Mouse (Mus musculus): Measurements from ENCODE around the gene Atxn1l. TPM values are rescaled to one million over a fixed set of nuclear protein-coding genes. Genes with fewer than 3 reads are reported as not detected.
A peak's percentile ranks its signal among the peaks of the same experiment; 100 is the strongest.

The Atxn1l gene
- polyA plus RNA-seq, 1 experiment from 2014 or later, result 4.8 TPM

GRCm38 (mm10) chr8:109697754-109698153 is 39.8 kb downstream of the Atxn1l start:
- Histone ChIP-seq H3K9ac (ENCODE audit: low read depth, low read length) (no peak overlapping the region), H3K36me3 (ENCODE audit: insufficient read depth, low read length) (no peaks in the 10 kb centered on the region), H3K4me2 (ENCODE audit: low read length) (no peak overlapping the region), H3K27ac (no peak overlapping the region), H3K9me3 (replicated peaks; ENCODE audit: low read length) (no peaks in the 10 kb centered on the region), H3K27me3 (ENCODE audit: insufficient read depth, low read length) (no peaks in the 10 kb centered on the region), H3K4me1 (replicated peaks; ENCODE audit: insufficient read depth, low read length) (0 out of 2 replicates have a peak, but pooled peaks cover 3% of the 10 kb centered on the region), H3K4me3 (replicated peaks; ENCODE audit: low read depth, low read length) (no peak overlapping the region)
- ATAC-seq (replicated peaks; ENCODE audit: low FRiP score, low read depth) (no peak), DNase-seq (ENCODE audit: low spot score) (no peak)
- no peak for TF ChIP-seq CTCF (IDR thresholded peaks at IDR 0.05; ENCODE audit: low read depth)
- WGBS, result 79% methylated on average over 1 of the region's 1 CpGs

GRCm38 (mm10) chr8:109694154-109694553 is 43.4 kb downstream of the Atxn1l start:
- Histone ChIP-seq H3K9ac (ENCODE audit: low read depth, low read length) (no peak overlapping the region), H3K4me3 (replicated peaks; ENCODE audit: low read depth, low read length) (no peak overlapping the region)

GRCm38 (mm10) chr8:109693146-109693900 is 44.2 kb downstream of the Atxn1l start, which contains the start of gene Ist1:
Gene Ist1, minus strand, starts transcription at chr8:109693260.
- H3K36me3 ChIP-seq (ENCODE audit: insufficient read depth, low read length), result no peaks in the 10 kb centered on the region
- peak; percentile 97 for DNase-seq (ENCODE audit: low spot score)
- TF ChIP-seq CTCF (IDR thresholded peaks at IDR 0.05; ENCODE audit: low read depth), result no peak; the same call in 1 of the 2 replicates
- H3K27me3 ChIP-seq (ENCODE audit: insufficient read depth, low read length), result no peaks in the 10 kb centered on the region
- peak within 1 kb of the TSS; percentile 91 for H3K9ac ChIP-seq (ENCODE audit: low read depth, low read length)
- no peaks in the 10 kb centered on the region for H3K9me3 ChIP-seq (replicated peaks; ENCODE audit: low read length)
- H3K4me1 ChIP-seq (replicated peaks; ENCODE audit: insufficient read depth, low read length), result peaks cover 18% of the 10 kb centered on the region
- WGBS, result under 1% methylated on average over 57 of the region's 57 CpGs
- H3K4me2 ChIP-seq (ENCODE audit: low read length), result peak within 1 kb of the TSS; percentile 69
- H3K4me3 ChIP-seq (replicated peaks; ENCODE audit: low read depth, low read length), result peak within 1 kb of the TSS; percentile 94
- H3K27ac ChIP-seq, result peak within 1 kb of the TSS; percentile 78
- peak; percentile 98 for ATAC-seq (replicated peaks; ENCODE audit: low FRiP score, low read depth)

More at GRCm38 (mm10) chr8:109694154-109694553, 43.4 kb downstream of the Atxn1l start:
- H3K27ac ChIP-seq, result no peak overlapping the region
- H3K36me3 ChIP-seq (ENCODE audit: insufficient read depth, low read length), result no peaks in the 10 kb centered on the region
- no peaks in the 10 kb centered on the region for H3K9me3 ChIP-seq (replicated peaks; ENCODE audit: low read length)
- WGBS, result 41% methylated on average over 6 of the region's 6 CpGs
- TF ChIP-seq CTCF (IDR thresholded peaks at IDR 0.05; ENCODE audit: low read depth), result no peak
- no peak for DNase-seq (ENCODE audit: low spot score)
- H3K4me1 ChIP-seq (replicated peaks; ENCODE audit: insufficient read depth, low read length), result peaks cover 18% of the 10 kb centered on the region
- 0 out of 2 replicates have a peak overlapping the region, but pooled peaks have one; percentile 69 for H3K4me2 ChIP-seq (ENCODE audit: low read length)
- no peaks in the 10 kb centered on the region for H3K27me3 ChIP-seq (ENCODE audit: insufficient read depth, low read length)
- no peak for ATAC-seq (replicated peaks; ENCODE audit: low FRiP score, low read depth)

GRCm38 (mm10) chr8:109692443-109693145 is 44.9 kb downstream of the Atxn1l start:
- H3K9me3 ChIP-seq (replicated peaks; ENCODE audit: low read length), result no peaks in the 10 kb centered on the region
- H3K4me2 ChIP-seq (ENCODE audit: low read length), result peak overlapping the region; percentile 57
- H3K4me3 ChIP-seq (replicated peaks; ENCODE audit: low read depth, low read length), result peak overlapping the region; percentile 94
- H3K9ac ChIP-seq (ENCODE audit: low read depth, low read length), result peak overlapping the region; percentile 91
- peak overlapping the region; percentile 78 for H3K27ac ChIP-seq
- ATAC-seq (replicated peaks; ENCODE audit: low FRiP score, low read depth), result peak; percentile 75
- TF ChIP-seq CTCF (IDR thresholded peaks at IDR 0.05; ENCODE audit: low read depth), result no peak
- peaks cover 18% of the 10 kb centered on the region for H3K4me1 ChIP-seq (replicated peaks; ENCODE audit: insufficient read depth, low read length)
- peak; percentile 42 for DNase-seq (ENCODE audit: low spot score)
- under 1% methylated on average over 29 of the region's 38 CpGs for WGBS
- no peaks in the 10 kb centered on the region for H3K36me3 ChIP-seq (ENCODE audit: insufficient read depth, low read length)
- H3K27me3 ChIP-seq (ENCODE audit: insufficient read depth, low read length), result no peaks in the 10 kb centered on the region

GRCm38 (mm10) chr8:109691769-109692168 is 45.8 kb downstream of the Atxn1l start:
- Histone ChIP-seq H3K36me3 (ENCODE audit: insufficient read depth, low read length) (no peaks in the 10 kb centered on the region), H3K9me3 (replicated peaks; ENCODE audit: low read length) (no peaks in the 10 kb centered on the region), H3K4me3 (replicated peaks; ENCODE audit: low read depth, low read length) (peak overlapping the region; percentile 94), H3K27me3 (ENCODE audit: insufficient read depth, low read length) (no peaks in the 10 kb centered on the region), H3K4me2 (ENCODE audit: low read length) (peak overlapping the region; percentile 57), H3K4me1 (replicated peaks; ENCODE audit: insufficient read depth, low read length) (peaks cover 18% of the 10 kb centered on the region), H3K27ac (no peak overlapping the region), H3K9ac (ENCODE audit: low read depth, low read length) (peak overlapping the region; percentile 91; the same call in 1 of the 2 replicates)
- ATAC-seq (replicated peaks; ENCODE audit: low FRiP score, low read depth) (no peak), DNase-seq (ENCODE audit: low spot score) (peak; percentile 42)
- 54% methylated on average over 5 of the region's 5 CpGs for WGBS
- TF ChIP-seq CTCF (IDR thresholded peaks at IDR 0.05; ENCODE audit: low read depth), result peak; percentile 37

GRCm38 (mm10) chr8:109687248-109687647 is 50.3 kb downstream of the Atxn1l start:
- no peak overlapping the region for H3K4me3 ChIP-seq (replicated peaks; ENCODE audit: low read depth, low read length)
- H3K27me3 ChIP-seq (ENCODE audit: insufficient read depth, low read length), result no peaks in the 10 kb centered on the region
- peaks cover 15% of the 10 kb centered on the region for H3K4me1 ChIP-seq (replicated peaks; ENCODE audit: insufficient read depth, low read length)
- no peak overlapping the region for H3K27ac ChIP-seq
- no peak overlapping the region for H3K9ac ChIP-seq (ENCODE audit: low read depth, low read length)
- no peak for DNase-seq (ENCODE audit: low spot score)
- no peak for TF ChIP-seq CTCF (IDR thresholded peaks at IDR 0.05; ENCODE audit: low read depth)
- 89% methylated on average over 5 of the region's 5 CpGs for WGBS
- H3K9me3 ChIP-seq (replicated peaks; ENCODE audit: low read length), result no peaks in the 10 kb centered on the region
- no peak overlapping the region for H3K4me2 ChIP-seq (ENCODE audit: low read length)
- H3K36me3 ChIP-seq (ENCODE audit: insufficient read depth, low read length), result no peaks in the 10 kb centered on the region; the same call in 1 of the 2 replicates
- ATAC-seq (replicated peaks; ENCODE audit: low FRiP score, low read depth), result no peak

All from kidney, postnatal 0 days (tissue).